Mouse (Mus musculus) cortical plate, adult 2 months (tissue): ENCODE measurements around the gene Traip.

Source experiments
- CTCF ChIP-seq: fragments of 200-500 bp; IDR thresholded peaks from 2 replicates; pipeline ENCODE4 v1.5.1; 2011; ENCODE audit warnings: mild to moderate bottlenecking, control low read depth, low read length; ENCODE audit not compliant: insufficient read depth; ENCODE audit errors: extremely low read depth
- POLR2A ChIP-seq: fragments of 200-500 bp; IDR thresholded peaks from 2 replicates; pipeline ENCODE4 v1.6.1; 2011; ENCODE audit warnings: mild to moderate bottlenecking, low read length, control low read depth; ENCODE audit not compliant: insufficient read depth; ENCODE audit errors: extremely low read depth

- TF ChIP-seq POLR2A (no peak), CTCF (no peak)
Observed at GRCm38 (mm10) chr9:107970311-107970710, 20.4 kb downstream of the Traip start.
